Mouse (Mus musculus) brain, embryonic 14.5 days (tissue): ENCODE measurements around the gene Map7d1.

Experiments used
- CTCF ChIP-seq: fragments of 200-500 bp; IDR thresholded peaks from 2 replicates; pipeline ENCODE4 v1.5.1; 2012; ENCODE audit warnings: inconsistent platforms, mild to moderate bottlenecking, moderate library complexity, borderline replicate concordance; ENCODE audit not compliant: insufficient read depth, insufficient read length; ENCODE audit errors: extremely low read depth
- POLR2A ChIP-seq: fragments of 200-500 bp; IDR thresholded peaks from 2 replicates; pipeline ENCODE4 v1.6.1; 2012; ENCODE audit warnings: mild to moderate bottlenecking, inconsistent platforms, borderline replicate concordance; ENCODE audit not compliant: poor library complexity, insufficient read depth, insufficient read length, severe bottlenecking; ENCODE audit errors: extremely low read depth

DNA sequence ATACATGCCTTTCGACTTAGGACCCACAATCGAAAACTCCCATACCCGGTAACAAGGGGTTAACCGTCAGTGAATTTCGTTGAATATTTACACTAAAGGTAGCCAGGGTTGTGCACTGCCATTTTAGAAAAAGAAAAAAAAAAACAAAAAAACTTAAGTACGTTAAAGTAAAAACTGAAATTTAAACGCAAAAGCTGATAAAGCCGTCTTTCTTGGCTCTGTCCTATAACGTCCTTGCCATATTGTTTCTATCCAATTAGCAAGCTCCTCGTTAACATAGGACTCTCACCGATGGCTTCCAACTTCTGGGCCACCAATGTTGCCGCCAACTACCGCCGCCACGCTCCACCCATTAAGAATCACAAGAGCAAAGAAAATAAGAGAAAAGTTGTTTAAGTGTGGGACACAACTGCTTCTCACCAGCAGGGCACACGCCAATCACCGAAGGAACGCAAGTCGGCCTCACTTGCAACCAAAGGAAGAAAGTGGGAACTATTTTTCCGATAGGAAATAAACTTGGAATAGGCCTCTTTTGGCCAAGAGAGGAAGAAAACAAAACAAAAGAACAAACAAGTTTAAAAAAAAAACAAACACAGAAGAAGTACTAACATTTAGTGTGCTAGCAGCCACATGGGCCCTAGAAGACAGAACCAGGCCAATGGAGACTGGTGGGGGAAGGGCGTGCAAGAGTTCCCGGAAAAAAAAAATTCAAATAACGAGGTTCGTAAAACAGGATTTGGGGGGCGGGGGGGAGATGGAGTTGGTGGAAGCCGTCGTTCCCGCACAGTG lies 54.4 kb downstream of the Map7d1 start:
- TF ChIP-seq POLR2A (no peak), CTCF (peak; percentile 37; the same call in 1 of the 2 replicates)
